Mouse (Mus musculus) cerebellum, adult 2 months (tissue): Measurements from ENCODE around the gene Ltbp1.

ENCODE experiments used
- CTCF ChIP-seq: fragments of 200-500 bp; IDR thresholded peaks from 2 replicates; pipeline ENCODE4 v1.5.1; 2011; ENCODE audit warnings: low read depth, mild to moderate bottlenecking, control low read depth, low read length, moderate library complexity, borderline replicate concordance; ENCODE audit not compliant: insufficient read depth
- POLR2A ChIP-seq: fragments of 200-500 bp; IDR thresholded peaks from 2 replicates; pipeline ENCODE4 v1.6.1; 2011; ENCODE audit warnings: low read length, control low read depth, borderline replicate concordance; ENCODE audit not compliant: insufficient read depth

DNA sequence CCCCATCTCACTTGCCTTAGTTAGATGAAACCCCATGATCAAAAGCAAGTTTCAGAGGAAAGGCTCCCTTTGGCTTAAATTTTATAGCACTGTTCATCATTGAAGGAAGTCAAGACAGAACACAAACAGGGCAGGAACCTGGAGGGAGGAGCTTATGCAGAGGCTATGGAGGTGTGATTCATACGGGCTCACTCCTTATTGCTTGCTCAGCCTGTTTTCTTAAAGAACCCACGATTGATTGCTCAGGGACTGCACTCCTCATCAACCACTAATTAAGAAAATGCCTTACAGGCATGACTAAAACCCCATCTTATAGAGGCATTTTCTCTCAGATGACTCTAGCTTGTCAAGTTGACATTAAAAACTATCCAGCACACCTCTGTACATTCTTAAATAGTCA, 253.1 kb downstream of the Ltbp1 start:
- TF ChIP-seq CTCF (no peak), POLR2A (no peak)
